Mouse (Mus musculus) CD8-positive naive resting alpha-beta T cell, adult 2 months (primary cell): Measurements from ENCODE around the gene Tpst1.

Experiments
- DNase-seq, 2 experiments: peaks; one replicate each; pipeline ENCODE4 v3.0.0; 2022; ENCODE audit warnings: low read depth in 2 of 2, low spot score in 2 of 2

The Tpst1 gene

DNA sequence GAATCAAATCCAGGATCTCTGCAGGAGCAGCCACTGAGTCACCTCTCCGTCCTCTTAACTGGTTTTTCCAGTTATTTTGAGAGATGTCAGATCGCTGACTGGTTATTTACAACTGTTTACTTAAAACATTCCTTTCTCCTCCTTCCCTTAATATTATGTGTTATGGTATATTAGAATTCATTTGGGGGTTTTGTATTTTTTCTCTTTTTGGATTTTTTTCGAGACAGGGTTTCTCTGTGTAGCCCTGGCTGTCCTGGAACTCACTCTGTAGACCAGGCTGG is 109.4 kb downstream of the Tpst1 start:
- no peak for DNase-seq

DNA sequence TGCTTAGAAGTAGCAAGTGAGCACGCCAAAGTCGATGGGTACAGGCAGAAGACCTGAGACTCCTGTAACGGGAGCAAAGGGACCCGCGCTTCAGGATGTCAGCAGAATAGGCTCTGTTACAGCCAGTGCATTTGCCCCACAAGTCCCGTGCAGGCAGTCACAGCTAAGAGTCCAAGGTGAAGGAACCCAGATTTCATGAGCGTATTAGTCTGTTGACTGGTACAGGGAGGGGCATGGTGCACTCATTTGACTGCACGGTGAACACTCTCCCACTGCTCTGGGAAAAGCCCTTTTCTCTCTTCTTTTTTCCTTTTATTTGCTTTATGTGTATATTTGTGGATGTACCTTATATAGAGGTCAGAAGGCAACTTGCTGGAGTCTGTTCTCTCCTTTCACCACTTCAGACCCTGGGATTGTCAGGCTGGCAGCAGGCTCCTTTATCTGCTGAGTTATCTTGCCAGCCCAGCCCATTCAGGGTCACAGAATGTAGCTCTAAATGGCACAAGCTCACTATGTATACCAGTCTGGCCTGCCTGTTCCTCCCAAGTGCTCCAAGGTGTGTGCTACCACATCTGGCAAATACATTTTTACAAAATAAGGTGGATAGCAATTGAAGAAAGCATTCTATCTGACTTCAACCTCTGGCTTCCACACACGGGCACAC is 111.2 kb downstream of the Tpst1 start:
- DNase-seq = no peak

DNA sequence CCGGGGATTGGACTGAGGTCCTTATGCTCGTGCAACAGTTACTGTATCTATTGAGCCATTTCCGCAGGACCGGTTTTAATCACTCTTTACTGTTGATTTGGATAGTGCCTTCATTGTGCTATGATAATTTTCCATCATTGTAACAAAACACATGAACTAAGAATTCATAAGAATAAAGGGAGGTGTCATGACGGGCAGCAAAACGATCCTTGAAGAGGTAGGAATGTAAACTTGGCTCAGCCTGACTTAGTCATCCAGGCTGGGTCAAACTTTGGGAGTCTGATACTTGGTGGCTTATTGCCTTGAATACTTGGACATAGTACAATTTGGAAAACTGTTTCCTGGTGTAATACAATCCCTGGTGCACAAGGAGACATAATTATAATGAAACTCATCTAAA is 112.2 kb downstream of the Tpst1 start:
- DNase-seq = no peak
